Mouse (Mus musculus) G1E (cell line): ENCODE measurements at regions not wholly inside any gene's neighbourhood (a gene's known extent, or its start where the extent isn't known, plus 50 kb on each side); places are given as distances from the start of the nearest gene placed in this dataset.

Experiments used
- ATAC-seq: 2 replicates; pipeline ENCODE4 v1.8.0; 2016; ENCODE audit warnings: mild to moderate bottlenecking; ENCODE audit not compliant: insufficient number of reproducible peaks, poor library complexity, low FRiP score, severe bottlenecking; ENCODE audit errors: extremely low read depth
- DNase-seq: peaks from one replicate; pipeline ENCODE4 v3.0.0; 2012; ENCODE audit warnings: low spot score
- H3K27me3 ChIP-seq: 2 replicates; pipeline ENCODE4 v1.6.1; 2012; ENCODE audit warnings: mild to moderate bottlenecking, low read length, inconsistent platforms; ENCODE audit not compliant: insufficient read depth
- H3K36me3 ChIP-seq: replicated peaks from 2 replicates; pipeline ENCODE3; 2012; ENCODE audit warnings: mild to moderate bottlenecking, inconsistent platforms
- H3K4me1 ChIP-seq: 2 replicates; pipeline ENCODE4 v1.6.1; 2012; ENCODE audit warnings: low read depth, low read length, inconsistent platforms, mixed read lengths; ENCODE audit not compliant: insufficient read depth
- H3K4me3 ChIP-seq: 2 replicates; pipeline ENCODE4 v1.5.1; 2012; ENCODE audit warnings: low read depth, mild to moderate bottlenecking, inconsistent platforms, low read length, moderate library complexity, mixed read lengths
- H3K9me3 ChIP-seq: replicated peaks from 2 replicates; pipeline ENCODE4 v1.6.1; 2012; ENCODE audit warnings: inconsistent platforms
- CTCF ChIP-seq: IDR thresholded peaks from 2 replicates; pipeline ENCODE4 v1.5.1; 2012; ENCODE audit warnings: low read depth, low read length, inconsistent platforms, mixed read lengths
- GATA1 ChIP-seq: IDR thresholded peaks from 2 replicates; pipeline ENCODE4 v1.6.1; 2012; ENCODE audit warnings: borderline replicate concordance, low read length, inconsistent platforms, mixed read lengths
- GATA2 ChIP-seq: IDR thresholded peaks from 2 replicates; pipeline ENCODE4 v1.6.1; 2012; ENCODE audit warnings: low read depth, low read length, inconsistent platforms, borderline replicate concordance
- POLR2AphosphoS5 ChIP-seq: IDR thresholded peaks from 2 replicates; pipeline ENCODE4 v1.6.1; 2012; ENCODE audit warnings: low read depth, low read length, inconsistent platforms; ENCODE audit not compliant: insufficient replicate concordance
- TAL1 ChIP-seq: conservative IDR thresholded peaks from 2 replicates; pipeline ENCODE4 v1.6.1; 2012; ENCODE audit warnings: low read depth, low read length, inconsistent platforms, mixed read lengths

- H3K4me1 ChIP-seq, result no peaks in the 10 kb centered on the region
- TF ChIP-seq GATA2 (no peak), CTCF (no peak), POLR2AphosphoS5 (no peak), TAL1 (no peak), GATA1 (no peak)
- H3K4me3 ChIP-seq, result no peak overlapping the region
- no peaks in the 10 kb centered on the region for H3K27me3 ChIP-seq
- ATAC-seq (no peak), DNase-seq (no peak)
- H3K36me3 ChIP-seq, result no peaks in the 10 kb centered on the region
- peaks cover 96% of the 10 kb centered on the region for H3K9me3 ChIP-seq
Measured at GRCm38 (mm10) chr4:140421926-140422585, 175.5 kb upstream of the Igsf21 start.

- TF ChIP-seq CTCF (no peak), TAL1 (no peak), GATA1 (no peak), GATA2 (no peak), POLR2AphosphoS5 (no peak)
Measured at GRCm38 (mm10) chr4:140419720-140420412, 173.3 kb upstream of the Igsf21 start.

GRCm38 (mm10) chr4:140412312-140412930, 165.8 kb upstream of the Igsf21 start:
- no peak for TF ChIP-seq GATA2
- TF ChIP-seq POLR2AphosphoS5, result no peak
- no peak for TF ChIP-seq CTCF
- no peak for TF ChIP-seq GATA1
- TF ChIP-seq TAL1, result no peak
- H3K27me3 ChIP-seq, result no peaks in the 10 kb centered on the region
- peaks cover 86% of the 10 kb centered on the region for H3K9me3 ChIP-seq
- DNase-seq (no peak), ATAC-seq (no peak)
- no peaks in the 10 kb centered on the region for H3K36me3 ChIP-seq
- no peak overlapping the region for H3K4me3 ChIP-seq
- no peaks in the 10 kb centered on the region for H3K4me1 ChIP-seq

More at GRCm38 (mm10) chr4:140419720-140420412, 173.3 kb upstream of the Igsf21 start:
- DNase-seq (no peak), ATAC-seq (no peak)
- H3K4me1 ChIP-seq, result no peaks in the 10 kb centered on the region
- no peak overlapping the region for H3K4me3 ChIP-seq
- peaks cover 94% of the 10 kb centered on the region for H3K9me3 ChIP-seq
- no peaks in the 10 kb centered on the region for H3K27me3 ChIP-seq
- H3K36me3 ChIP-seq, result no peaks in the 10 kb centered on the region

- ATAC-seq (no peak), DNase-seq (no peak)
- Histone ChIP-seq H3K36me3 (no peaks in the 10 kb centered on the region), H3K27me3 (no peaks in the 10 kb centered on the region), H3K4me3 (no peak overlapping the region), H3K4me1 (no peaks in the 10 kb centered on the region), H3K9me3 (peaks cover 86% of the 10 kb centered on the region)
- TF ChIP-seq POLR2AphosphoS5 (no peak), TAL1 (no peak), GATA2 (no peak), GATA1 (no peak), CTCF (no peak)
Measured at GRCm38 (mm10) chr4:140408446-140408845, 161.9 kb upstream of the Igsf21 start.

- DNase-seq, result no peak
- Histone ChIP-seq H3K9me3 (peaks cover 84% of the 10 kb centered on the region), H3K4me1 (no peaks in the 10 kb centered on the region), H3K4me3 (no peak overlapping the region), H3K27me3 (no peaks in the 10 kb centered on the region), H3K36me3 (no peaks in the 10 kb centered on the region)
- TF ChIP-seq POLR2AphosphoS5, result no peak
- no peak for TF ChIP-seq CTCF
- no peak for TF ChIP-seq GATA1
- no peak for TF ChIP-seq GATA2
- no peak for TF ChIP-seq TAL1
- no peak for ATAC-seq
Measured at GRCm38 (mm10) chr4:140406913-140407312, 160.3 kb upstream of the Igsf21 start.
